ENCODE assay signal across 11 mouse cellular contexts in the genomic region with DNA sequence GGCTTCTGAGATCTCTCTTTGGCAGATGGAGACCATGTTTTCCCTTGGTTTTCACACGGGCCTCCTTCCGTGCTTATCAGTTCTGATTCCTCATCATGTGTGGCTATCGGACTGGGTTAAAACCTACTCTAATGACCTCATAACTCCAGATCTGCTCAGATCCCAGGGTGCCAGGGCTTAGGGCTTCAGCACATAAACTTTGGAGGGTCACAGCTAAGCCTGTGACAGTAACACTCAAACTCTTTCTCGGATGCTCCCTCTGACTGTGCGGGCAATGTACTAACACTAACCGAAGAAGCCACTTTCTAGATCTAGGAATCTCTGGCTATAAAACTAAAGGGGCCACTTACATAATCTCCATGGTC. TPM values are rescaled to one million over a fixed set of nuclear protein-coding genes. Genes with fewer than 3 reads are reported as not detected.
A peak's percentile ranks its signal among the peaks of the same experiment; 100 is the strongest.
DNase-seq lines count a peak whose midpoint lies in the region; ATAC-seq and TF ChIP-seq lines count a peak whose summit lies in the region.
"Had no signal": no experiment of that assay in that cellular context is flagged by ENCODE, and none has a peak within 500 bp of the region (broad histone marks: within the 10 kb centered on the region; RNA-seq: fewer than 3 reads in every experiment).

No protein-coding gene starts in this region.

- no peak overlapping the region for H3K9ac ChIP-seq in heart, embryonic 15.5 days
- H3K9ac ChIP-seq in ES-Bruce4 (ENCODE audit: low read depth, poor library complexity, severe bottlenecking): no peak overlapping the region
- H3K9ac ChIP-seq in hindbrain, embryonic 11.5 days (ENCODE audit: low read depth, low read length): no peak overlapping the region
- peak overlapping the region; percentile 14; the same call in 1 of the 2 replicates for H3K9ac ChIP-seq in midbrain, embryonic 11.5 days (ENCODE audit: low read length)
- H3K9ac ChIP-seq: liver, embryonic 15.5 days had no signal

- no peak for TF ChIP-seq CTCF in ES-Bruce4 (IDR thresholded peaks at IDR 0.05; ENCODE audit: low read depth, low read length)

- no peak overlapping the region for H3K4me3 ChIP-seq in heart, embryonic 15.5 days
- H3K4me3 ChIP-seq in ES-Bruce4 (ENCODE audit: low read depth, low read length): 0 out of 2 replicates have a peak overlapping the region, but pooled peaks have one; percentile 22
- no peak overlapping the region for H3K4me3 ChIP-seq in hindbrain, embryonic 11.5 days (ENCODE audit: low read depth, low read length)
- H3K4me3 ChIP-seq in midbrain, embryonic 11.5 days (ENCODE audit: low read depth, low read length): no peak overlapping the region
- H3K4me3 ChIP-seq: liver, embryonic 15.5 days had no signal

- no peak for DNase-seq in heart, postnatal 10 days
- DNase-seq in hindbrain, embryonic 11.5 days (ENCODE audit: low spot score): no peak
- DNase-seq in midbrain, embryonic 11.5 days (ENCODE audit: low spot score, missing footprints): no peak
- no peak for DNase-seq in frontal cortex, adult 2 months (ENCODE audit: extremely low spot score in 1 of 2, low spot score in 1 of 2)
- DNase-seq in frontal cortex, postnatal 36 days (ENCODE audit: low spot score in 2 of 2): no peak
- DNase-seq: thymus, adult 18-20 months had no signal

- H3K9me3 ChIP-seq in heart, embryonic 15.5 days (replicated peaks): no peaks in the 10 kb centered on the region
- H3K9me3 ChIP-seq in ES-Bruce4 (replicated peaks; ENCODE audit: control insufficient read depth, insufficient read depth, low read length, poor library complexity, severe bottlenecking): no peaks in the 10 kb centered on the region; the same call in 1 of the 2 replicates
- no peaks in the 10 kb centered on the region for H3K9me3 ChIP-seq in hindbrain, embryonic 11.5 days (ENCODE audit: control insufficient read depth, low read length)
- no peaks in the 10 kb centered on the region for H3K9me3 ChIP-seq in midbrain, embryonic 11.5 days (ENCODE audit: control insufficient read depth, low read length)
- H3K9me3 ChIP-seq: liver, embryonic 15.5 days had no signal

- H3K27me3 ChIP-seq in heart, embryonic 15.5 days: no peaks in the 10 kb centered on the region
- H3K27me3 ChIP-seq in ES-Bruce4 (ENCODE audit: control insufficient read depth, insufficient read depth, low read length, poor library complexity, severe bottlenecking): no peaks in the 10 kb centered on the region
- no peaks in the 10 kb centered on the region for H3K27me3 ChIP-seq in hindbrain, embryonic 11.5 days (ENCODE audit: control insufficient read depth, insufficient read depth, low read length)
- H3K27me3 ChIP-seq in midbrain, embryonic 11.5 days (ENCODE audit: control insufficient read depth, insufficient read depth, low read length): no peaks in the 10 kb centered on the region
- H3K27me3 ChIP-seq: liver, embryonic 15.5 days had no signal

- no peak for TF ChIP-seq POLR2A in ES-Bruce4 (IDR thresholded peaks at IDR 0.05; ENCODE audit: insufficient read depth, low read length)

- H3K27ac ChIP-seq in heart, embryonic 15.5 days: peak overlapping the region; percentile 65
- H3K27ac ChIP-seq in ES-Bruce4 (ENCODE audit: insufficient read depth, low read length): no peak overlapping the region
- H3K27ac ChIP-seq in hindbrain, embryonic 11.5 days (ENCODE audit: low read depth, low read length): peak overlapping the region; percentile 51
- H3K27ac ChIP-seq in midbrain, embryonic 11.5 days (ENCODE audit: low read depth, low read length): peak overlapping the region; percentile 56
- H3K27ac ChIP-seq: liver, embryonic 15.5 days had no signal

- peak; percentile 18; the same call in 1 of the 2 replicates for ATAC-seq in heart, embryonic 15.5 days (replicated peaks; ENCODE audit: insufficient number of reproducible peaks, insufficient read depth, low FRiP score, low read depth)
- ATAC-seq in hindbrain, embryonic 11.5 days (ENCODE audit: low FRiP score): peak; percentile 44; the same call in 1 of the 2 replicates
- peak; percentile 64 for ATAC-seq in midbrain, embryonic 11.5 days (ENCODE audit: low FRiP score)
- no peak for ATAC-seq in megakaryocyte progenitor cell, adult 5-6 weeks (replicated peaks; ENCODE audit: poor library complexity)
- ATAC-seq: CD4-positive, CD25-positive, alpha-beta regulatory T cell, adult 4 months had no signal

- no peak for TF ChIP-seq EP300 in ES-Bruce4 (IDR thresholded peaks at IDR 0.05; ENCODE audit: insufficient read depth, low read depth, low read length)

- WGBS in heart, embryonic 15.5 days: 35% methylated on average over 6 of the region's 6 CpGs
- WGBS in hindbrain, embryonic 11.5 days: 58% methylated on average over 6 of the region's 6 CpGs
- WGBS in midbrain, embryonic 11.5 days: 34% methylated on average over 6 of the region's 6 CpGs

- H3K4me2 ChIP-seq in heart, embryonic 15.5 days: peak overlapping the region; percentile 37
- no peak overlapping the region for H3K4me2 ChIP-seq in hindbrain, embryonic 11.5 days (replicated peaks; ENCODE audit: low read depth, low read length)
- H3K4me2 ChIP-seq in midbrain, embryonic 11.5 days: peak overlapping the region; percentile 15; the same call in 1 of the 2 replicates
- H3K4me2 ChIP-seq: liver, embryonic 15.5 days had no signal

- intact Hi-C loops in heart, postnatal 10 days (cut with DNase I): loop anchor here (2.0 kb wide), 1 partner anchor 60 kb away; no protein-coding TSS in a partner anchor

- no peaks in the 10 kb centered on the region for H3K36me3 ChIP-seq in heart, embryonic 15.5 days
- H3K36me3 ChIP-seq in ES-Bruce4 (ENCODE audit: control insufficient read depth, insufficient read depth, low read length, poor library complexity, severe bottlenecking): no peaks in the 10 kb centered on the region
- H3K36me3 ChIP-seq in hindbrain, embryonic 11.5 days (ENCODE audit: control insufficient read depth, insufficient read depth, low read length): no peaks in the 10 kb centered on the region
- H3K36me3 ChIP-seq in midbrain, embryonic 11.5 days (ENCODE audit: control insufficient read depth, insufficient read depth, low read length): no peaks in the 10 kb centered on the region
- H3K36me3 ChIP-seq: liver, embryonic 15.5 days had no signal

- H3K4me1 ChIP-seq in heart, embryonic 15.5 days (replicated peaks): peaks cover 13% of the 10 kb centered on the region
- no peaks in the 10 kb centered on the region for H3K4me1 ChIP-seq in ES-Bruce4 (ENCODE audit: control insufficient read depth, insufficient read depth, low read length)
- peaks cover 3% of the 10 kb centered on the region; the same call in 1 of the 2 replicates for H3K4me1 ChIP-seq in hindbrain, embryonic 11.5 days (replicated peaks; ENCODE audit: control insufficient read depth, insufficient read depth, low read length)
- H3K4me1 ChIP-seq in midbrain, embryonic 11.5 days (ENCODE audit: control insufficient read depth, insufficient read depth, low read length): peaks cover 14% of the 10 kb centered on the region
- H3K4me1 ChIP-seq: liver, embryonic 15.5 days had no signal

RNA-seq across cellular contexts. Expression of a gene that starts 59.3 kb away (rescaled TPM):
- polyA plus RNA-seq in heart, embryonic 15.5 days (2015; fragmentation: Nextera tagmentation; extraction: Ambion mirVana): not detected in 2 replicates
- not detected for total RNA-seq in heart, postnatal 10 days (2021)
- polyA plus RNA-seq in ES-Bruce4 (2011; ENCODE audit: insufficient read depth, insufficient read length, low read depth, missing spikeins): 0.46 TPM in 1 of 2 replicates, not detected in the other
- not detected in 2 replicates for polyA plus RNA-seq in hindbrain, embryonic 11.5 days (2014; fragmentation: Nextera tagmentation; extraction: Ambion mirVana)
- polyA plus RNA-seq in midbrain, embryonic 11.5 days (2014; fragmentation: Nextera tagmentation; extraction: Ambion mirVana): not detected in 2 replicates
- 1.4 and 1.6 TPM in 2 replicates for polyA plus RNA-seq in frontal cortex, adult 2 months (2012; rRNA removed)
- not detected in 2 replicates for total RNA-seq in megakaryocyte progenitor cell, adult 5-6 weeks (2015)
- total RNA-seq in megakaryocyte progenitor cell, adult 5-6 weeks (2017): not detected in 2 replicates
- polyA plus RNA-seq: CD4-positive, CD25-positive, alpha-beta regulatory T cell, adult 4 months; liver, embryonic 15.5 days had no signal
